Mouse (Mus musculus) kidney, adult 2 months (tissue): ENCODE data around the gene Prr19. TPM values are rescaled to one million over a fixed set of nuclear protein-coding genes. Genes with fewer than 3 reads are reported as not detected.
A peak's percentile ranks its signal among the peaks of the same experiment; 100 is the strongest.
"Not testable (repeated sequence)": the region's sequence is repeated elsewhere in the genome, so short reads cannot be mapped to it uniquely, and the experiment has no call there.

Experiments used
- DNase-seq: peaks from one replicate; pipeline ENCODE4 v3.0.0; 2021
- H3K27ac ChIP-seq: fragments of 200-500 bp; 2 replicates; pipeline ENCODE4 v1.5.1; 2012; ENCODE audit warnings: low read depth, low read length, control low read depth, inconsistent platforms; ENCODE audit not compliant: insufficient read depth
- H3K27me3 ChIP-seq: fragments of 200-500 bp; replicated peaks from 2 replicates; pipeline ENCODE4 v1.6.1; 2012; ENCODE audit warnings: mild to moderate bottlenecking, moderate library complexity, low read length, inconsistent platforms; ENCODE audit not compliant: control insufficient read depth, insufficient read depth
- H3K36me3 ChIP-seq: fragments of 200-500 bp; 2 replicates; pipeline ENCODE4 v1.6.1; 2012; ENCODE audit warnings: mild to moderate bottlenecking, moderate library complexity, low read length, inconsistent platforms; ENCODE audit not compliant: control insufficient read depth, insufficient read depth
- H3K4me1 ChIP-seq: fragments of 200-500 bp; 2 replicates; pipeline ENCODE4 v1.6.1; 2011; ENCODE audit warnings: low read length; ENCODE audit not compliant: control insufficient read depth, insufficient read depth
- H3K4me3 ChIP-seq: fragments of 200-500 bp; 2 replicates; pipeline ENCODE4 v1.5.1; 2011; ENCODE audit warnings: mild to moderate bottlenecking, low read depth, low read length, control low read depth; ENCODE audit not compliant: insufficient read depth
- CTCF ChIP-seq: fragments of 200-500 bp; conservative IDR thresholded peaks from 2 replicates; pipeline ENCODE4 v1.5.1; 2011; ENCODE audit warnings: low read depth, mild to moderate bottlenecking, control low read depth, low read length, moderate library complexity, mixed read lengths; ENCODE audit not compliant: insufficient read depth, insufficient read length
- POLR2A ChIP-seq: fragments of 200-500 bp; IDR thresholded peaks from one replicate; pipeline ENCODE4 v1.6.1; 2011; ENCODE audit warnings: low read depth, low read length, control low read depth
- WGBS: fragments of 180-500 bp; shearing (Covaris S2); methylation state at CpG from one replicate; pipeline ENCODE4 v1.1.7; 2018; 5-methylcytosine and 5-hydroxymethylcytosine counted together
- polyA plus RNA-seq: library from polyadenylated mRNA; depleted of rRNA; stranded (reverse); fragments of >200 nt; gene quantifications from 2 replicates; pipeline ENCODE4 v1.2.3, GENCODE M21; 2012; rRNA removed

The Prr19 gene
- polyA plus RNA-seq: 0.08 TPM in 1 of 2 replicates, not detected in the other

DNA sequence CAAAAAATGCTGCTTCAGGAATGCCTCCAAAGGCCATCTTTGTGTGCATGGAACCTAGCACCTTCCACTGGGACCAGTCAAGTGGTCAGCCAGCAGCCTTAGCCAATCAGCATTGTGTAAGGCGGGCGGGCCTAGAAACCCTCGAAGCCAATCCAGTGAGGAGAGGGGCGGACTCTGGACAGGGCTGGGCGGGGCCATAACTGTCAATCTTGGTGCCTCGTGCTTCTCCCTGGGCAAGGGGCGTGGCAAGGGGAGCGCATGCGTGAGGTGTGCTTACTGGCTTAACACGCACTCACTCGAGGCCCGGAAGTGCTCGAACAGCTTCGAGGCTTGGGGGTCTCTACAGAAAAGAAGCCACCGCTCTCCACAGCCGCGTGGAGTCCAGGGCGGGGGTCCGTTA, at the start of gene Prr19:
Gene Prr19, plus strand, starts transcription at position 349 of the 400 bp plus-strand sequence.
- DNase-seq: no peak
- WGBS: 66% methylated on average over 19 of the region's 19 CpGs

DNA sequence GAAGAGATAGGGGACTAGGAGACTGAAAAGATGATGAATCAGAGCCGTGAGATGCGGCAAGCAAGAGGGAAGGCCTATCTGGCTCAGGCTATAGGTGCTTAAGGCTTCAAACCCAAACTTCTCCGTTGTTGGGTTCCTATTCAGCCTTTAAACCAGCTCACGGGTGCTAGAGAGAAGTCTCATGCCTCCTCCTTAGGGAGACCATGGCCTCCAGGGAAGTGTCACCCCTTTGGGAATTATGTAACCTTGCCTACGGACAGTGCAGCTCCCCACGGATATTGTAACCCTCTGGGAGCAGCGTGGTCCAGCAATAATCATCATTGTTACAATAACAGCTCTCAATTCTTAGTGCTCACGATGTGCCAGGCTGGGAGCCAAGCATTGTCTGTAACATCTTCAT, 49.4 kb upstream of the Prr19 start:
- no peak for DNase-seq
- peak overlapping the region; percentile 68 for H3K27ac ChIP-seq
- TF ChIP-seq POLR2A: no peak
- TF ChIP-seq CTCF: no peak
- H3K36me3 ChIP-seq: no peaks in the 10 kb centered on the region
- 50% methylated on average over 8 of the region's 8 CpGs for WGBS
- peaks cover 15% of the 10 kb centered on the region for H3K4me1 ChIP-seq
- H3K4me3 ChIP-seq: peak overlapping the region; percentile 33; the same call in 1 of the 2 replicates
- H3K27me3 ChIP-seq: no peaks in the 10 kb centered on the region

More for the DNA sequence above, at the start of gene Prr19:
- Histone ChIP-seq H3K27ac (no peak within 1 kb of the TSS), H3K36me3 (no peaks in the 10 kb centered on the region), H3K4me1 (no peaks in the 10 kb centered on the region; the same call in 1 of the 2 replicates), H3K4me3 (no peak within 1 kb of the TSS), H3K27me3 (no peaks in the 10 kb centered on the region)
- TF ChIP-seq POLR2A (no peak), CTCF (no peak)

DNA sequence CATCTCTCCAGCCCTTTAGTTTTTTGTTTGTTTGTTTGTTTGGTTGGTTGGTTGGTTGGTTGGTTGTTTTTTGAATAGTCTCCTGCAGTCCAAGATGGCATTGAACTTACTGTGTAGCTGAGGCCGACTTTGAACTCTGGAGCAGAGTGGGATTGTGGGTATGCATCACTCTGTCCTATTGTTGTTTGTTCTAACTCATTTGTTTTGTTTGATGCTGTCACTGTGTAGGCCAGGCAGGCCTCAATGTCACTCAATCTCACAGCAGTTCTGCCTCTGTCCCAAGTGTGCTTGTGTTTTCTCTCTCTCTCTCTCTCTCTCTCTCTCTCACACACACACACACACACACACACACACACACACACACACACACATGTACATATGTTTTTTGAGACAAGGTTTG, 39.3 kb upstream of the Prr19 start:
- Histone ChIP-seq H3K36me3 (no peaks in the 10 kb centered on the region), H3K27me3 (no peaks in the 10 kb centered on the region), H3K27ac (no peak overlapping the region), H3K4me3 (no peak overlapping the region), H3K4me1 (no peaks in the 10 kb centered on the region)
- TF ChIP-seq CTCF: no peak
- no peak for TF ChIP-seq POLR2A
- DNase-seq: no peak
- 75% methylated on average over 1 of the region's 1 CpGs for WGBS

DNA sequence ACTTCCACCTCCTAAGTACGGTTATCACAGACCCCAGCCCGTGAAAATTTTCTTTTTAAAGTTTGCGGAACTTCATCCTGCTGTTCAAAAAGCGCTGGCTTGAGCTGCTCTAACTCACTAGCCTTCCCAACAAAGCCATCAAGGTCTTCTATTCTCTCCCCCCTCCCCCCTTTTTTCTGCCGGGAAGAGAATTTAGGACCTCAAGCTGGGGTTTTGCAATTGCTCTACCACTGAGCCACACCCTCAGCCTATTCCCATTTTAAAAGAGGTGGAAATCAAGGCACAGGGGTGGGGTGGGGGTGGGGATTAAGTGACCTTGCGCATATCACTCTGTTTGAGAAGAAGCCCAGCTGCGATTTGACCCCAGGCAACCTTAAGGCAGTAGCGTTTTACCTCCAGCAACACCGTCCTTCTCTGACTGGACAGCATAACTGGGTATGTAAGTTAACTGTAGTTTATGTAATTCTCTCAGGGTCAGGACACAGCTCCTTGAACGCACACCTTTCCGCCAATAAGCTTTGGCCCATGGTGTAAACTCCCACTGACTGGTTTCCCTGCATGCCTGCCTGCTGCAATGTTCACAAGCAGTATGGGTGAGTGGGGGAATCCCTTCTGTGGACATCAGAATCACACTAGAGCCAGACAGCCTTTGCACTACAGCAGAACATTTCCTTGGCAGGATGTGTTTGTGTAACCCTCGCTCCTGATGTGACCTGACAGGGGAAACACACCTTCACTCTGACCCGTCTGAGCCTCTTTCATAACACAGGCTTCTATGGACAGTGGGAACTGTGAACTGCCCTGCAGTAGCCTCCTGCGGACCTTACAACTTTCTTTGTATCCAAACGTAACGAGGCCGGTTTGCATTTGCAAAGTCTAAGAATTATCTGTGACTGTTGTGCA, 37.0 kb upstream of the Prr19 start:
- TF ChIP-seq CTCF (no peak), POLR2A (no peak)
- Histone ChIP-seq H3K4me1 (no peaks in the 10 kb centered on the region), H3K4me3 (no peak overlapping the region), H3K36me3 (no peaks in the 10 kb centered on the region), H3K27ac (no peak overlapping the region), H3K27me3 (no peaks in the 10 kb centered on the region)
- WGBS: 59% methylated on average over 17 of the region's 17 CpGs
- DNase-seq: no peak

DNA sequence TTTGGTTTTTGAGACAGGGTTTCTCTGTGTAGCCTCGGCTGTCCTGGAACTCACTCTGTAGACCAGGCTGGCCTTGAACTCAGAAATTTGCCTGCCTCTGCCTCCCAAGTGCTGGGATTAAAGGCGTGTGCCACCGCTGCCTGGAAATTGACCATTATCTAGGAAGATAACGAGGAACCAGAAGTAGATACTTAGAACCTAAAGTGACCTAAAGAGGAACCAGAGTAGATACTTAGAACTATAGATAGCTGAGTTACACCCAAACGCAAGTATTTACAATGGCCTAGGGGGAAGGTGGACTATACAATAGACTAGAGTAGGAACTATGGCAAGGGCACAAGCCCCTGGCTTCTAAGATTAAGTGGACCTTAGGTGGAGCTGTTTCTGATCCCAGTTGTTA, 35.5 kb upstream of the Prr19 start:
- WGBS: 91% methylated on average over 5 of the region's 5 CpGs
- not testable (repeated sequence) for DNase-seq, H3K27me3 ChIP-seq, H3K27ac ChIP-seq, H3K4me1 ChIP-seq, H3K4me3 ChIP-seq, H3K36me3 ChIP-seq

DNA sequence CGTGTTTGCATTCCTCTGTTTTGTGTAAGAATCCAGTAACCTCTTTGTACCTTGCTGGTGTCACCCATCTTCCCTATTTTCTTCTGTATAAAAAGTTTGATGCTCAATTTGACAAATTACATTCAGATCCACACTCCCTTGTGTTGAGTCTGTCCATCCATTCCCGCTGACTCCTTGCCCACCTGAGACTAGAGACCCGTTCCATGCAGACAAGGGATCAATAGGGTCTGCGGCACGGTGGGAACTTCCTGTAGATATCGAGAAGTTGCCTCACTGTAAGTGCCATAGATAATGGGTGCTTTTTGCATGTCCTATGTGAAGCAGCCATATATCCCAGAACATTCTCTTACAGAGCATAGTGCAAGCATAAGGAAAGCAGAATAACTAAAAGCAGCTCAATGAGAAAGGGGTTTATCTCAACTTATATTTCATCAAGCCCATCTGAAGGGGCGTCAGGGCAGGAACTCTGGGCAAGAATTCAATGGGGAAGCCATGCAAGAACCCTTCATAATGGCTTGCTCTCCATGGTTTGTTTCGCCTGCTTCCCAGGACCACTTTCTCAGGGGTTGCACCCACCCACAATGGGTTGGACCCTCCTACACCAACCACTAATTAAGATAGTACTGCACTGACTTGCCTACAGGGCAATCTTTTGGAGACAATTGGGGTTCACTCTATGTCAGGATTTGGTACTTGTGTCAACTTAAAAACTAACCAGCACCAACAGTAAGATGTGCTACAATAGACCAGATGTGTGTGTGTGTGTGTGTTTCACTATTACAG, 34.8 kb upstream of the Prr19 start:
- H3K36me3 ChIP-seq: no peaks in the 10 kb centered on the region
- WGBS: 89% methylated on average over 8 of the region's 8 CpGs
- H3K4me1 ChIP-seq: peaks cover 9% of the 10 kb centered on the region
- H3K27ac ChIP-seq: no peak overlapping the region
- H3K27me3 ChIP-seq: no peaks in the 10 kb centered on the region
- DNase-seq: no peak
- no peak for TF ChIP-seq CTCF
- no peak for TF ChIP-seq POLR2A
- no peak overlapping the region for H3K4me3 ChIP-seq

DNA sequence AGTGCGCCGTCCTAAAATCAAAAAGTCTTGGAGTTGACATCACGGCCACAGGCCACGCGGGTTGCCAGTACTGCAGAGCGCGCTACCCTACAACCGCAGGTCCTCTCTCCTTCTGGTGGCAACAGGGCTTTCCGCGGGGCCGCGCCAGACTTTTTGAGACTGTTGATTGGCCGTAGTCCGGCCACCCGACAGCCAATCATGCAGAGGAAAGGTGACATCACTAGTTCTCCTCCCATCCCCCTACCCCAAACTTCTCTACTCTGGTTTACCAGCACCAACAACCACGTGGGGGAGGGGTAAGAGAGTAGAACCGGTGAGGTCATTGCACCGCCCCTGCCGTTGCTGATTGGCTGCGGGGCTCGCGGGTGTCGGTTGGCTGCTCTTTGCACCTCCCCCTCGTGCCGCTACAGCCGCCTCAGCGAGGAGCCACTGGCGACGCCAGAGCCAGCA, 33.9 kb upstream of the Prr19 start, which contains the start of gene Cic:
Gene Cic, plus strand, starts transcription at position 404 of the 450 bp plus-strand sequence.
- no peaks in the 10 kb centered on the region for H3K36me3 ChIP-seq
- peak within 1 kb of the TSS; percentile 98 for H3K27ac ChIP-seq
- peak within 1 kb of the TSS; percentile 77 for H3K4me3 ChIP-seq
- 0% methylated on average over 29 of the region's 29 CpGs for WGBS
- H3K4me1 ChIP-seq: peaks cover 9% of the 10 kb centered on the region
- peak; percentile 100 for DNase-seq
- H3K27me3 ChIP-seq: no peaks in the 10 kb centered on the region
- no peak for TF ChIP-seq POLR2A
- TF ChIP-seq CTCF: no peak
